Mouse (Mus musculus) spleen, embryonic (tissue): Measurements from ENCODE around the gene Slc10a1.
"Not testable (repeated sequence)": the region's sequence is repeated elsewhere in the genome, so short reads cannot be mapped to it uniquely, and the experiment has no call there.

Source experiments
- CTCF ChIA-PET: fragments of 350-600 bp; sonication (Branson Sonifier 250); formaldehyde crosslinking; loops from one replicate; lab custom pipeline; 2022; lab: Charles Lee

Slc10a1 gene

GRCm38 (mm10) chr12:80967918-80968317 lies 587 bp downstream of the Slc10a1 start:
- CTCF ChIA-PET = interaction anchor here (0.6 kb wide), 1 partner anchor 46 kb away, joined by 4 read pairs; no protein-coding TSS in a partner anchor

- CTCF ChIA-PET = interaction anchor here (0.6 kb wide), 1 partner anchor 771 kb away, joined by 5 read pairs; no protein-coding TSS in a partner anchor
Observed at GRCm38 (mm10) chr12:80966059-80966838, 2.3 kb downstream of the Slc10a1 start.

- CTCF ChIA-PET = no interaction called here
Observed at GRCm38 (mm10) chr12:80962566-80962965, 5.9 kb downstream of the Slc10a1 start.

GRCm38 (mm10) chr12:80957961-80958360 lies 10.5 kb downstream of the Slc10a1 start:
- CTCF ChIA-PET = no interaction called here

- CTCF ChIA-PET = no interaction called here
Observed at GRCm38 (mm10) chr12:80956039-80956438, 12.5 kb downstream of the Slc10a1 start.

- CTCF ChIA-PET = no interaction called here
Observed at GRCm38 (mm10) chr12:80952526-80952925, 16.0 kb downstream of the Slc10a1 start.

- CTCF ChIA-PET = no interaction called here
Observed at GRCm38 (mm10) chr12:80951640-80952219, 16.8 kb downstream of the Slc10a1 start.

GRCm38 (mm10) chr12:80949603-80950002 lies 18.9 kb downstream of the Slc10a1 start:
- CTCF ChIA-PET = not testable (repeated sequence)

GRCm38 (mm10) chr12:80948202-80948601 lies 20.3 kb downstream of the Slc10a1 start:
- CTCF ChIA-PET = no interaction called here

- CTCF ChIA-PET = interaction anchor here (0.7 kb wide), 1 partner anchor 1521 kb away, joined by 4 read pairs; no protein-coding TSS in a partner anchor
Observed at GRCm38 (mm10) chr12:80945996-80946355, 22.5 kb downstream of the Slc10a1 start.

GRCm38 (mm10) chr12:80945334-80945995 lies 23.0 kb downstream of the Slc10a1 start, which contains the start of gene Srsf5:
TSS of gene Srsf5 (plus strand) at chr12:80945504.
- CTCF ChIA-PET = interaction anchor here (0.7 kb wide), 1 partner anchor 1521 kb away, joined by 4 read pairs; no protein-coding TSS in a partner anchor

GRCm38 (mm10) chr12:80944963-80945333 lies 23.6 kb downstream of the Slc10a1 start:
- CTCF ChIA-PET = not testable (repeated sequence)

- CTCF ChIA-PET = interaction anchor here (0.6 kb wide), 1 partner anchor 271 kb away, joined by 14 read pairs; no protein-coding TSS in a partner anchor
Observed at GRCm38 (mm10) chr12:80944204-80944603, 24.3 kb downstream of the Slc10a1 start.

GRCm38 (mm10) chr12:80943395-80943794 lies 25.1 kb downstream of the Slc10a1 start:
- CTCF ChIA-PET = interaction anchor here (0.6 kb wide), 1 partner anchor 41 kb away, joined by 3 read pairs; no protein-coding TSS in a partner anchor

- CTCF ChIA-PET = no interaction called here
Observed at GRCm38 (mm10) chr12:80941886-80942285, 26.6 kb downstream of the Slc10a1 start.

- CTCF ChIA-PET = interaction anchor here (0.5 kb wide), 1 partner anchor 46 kb away, joined by 4 read pairs; no protein-coding TSS in a partner anchor
Observed at GRCm38 (mm10) chr12:80939165-80939564, 29.3 kb downstream of the Slc10a1 start.

GRCm38 (mm10) chr12:80938642-80939041 lies 29.9 kb downstream of the Slc10a1 start:
- CTCF ChIA-PET = no interaction called here

- CTCF ChIA-PET = interaction anchor here (0.7 to 1.1 kb wide), 2 partner anchors 43 to 393 kb away, joined by 4 read pairs; no protein-coding TSS in a partner anchor
Observed at GRCm38 (mm10) chr12:80937331-80938029, 31.0 kb downstream of the Slc10a1 start.

GRCm38 (mm10) chr12:80936751-80937150 lies 31.8 kb downstream of the Slc10a1 start:
- CTCF ChIA-PET = interaction anchor here (0.6 to 1.1 kb wide), 2 partner anchors 42 to 1680 kb away, joined by 4 to 7 read pairs; no protein-coding TSS in a partner anchor

GRCm38 (mm10) chr12:80932865-80933264 lies 35.6 kb downstream of the Slc10a1 start:
- CTCF ChIA-PET = no interaction called here
